Mouse (Mus musculus): Measurements from ENCODE around the gene Mgll.

Mgll gene

GRCm38 (mm10) chr6:88844901-88845565, 120.8 kb downstream of the Mgll start:
- no peak for DNase-seq (ENCODE audit: low spot score)

GRCm38 (mm10) chr6:88847571-88847970, 123.4 kb downstream of the Mgll start:
- no peak for DNase-seq (ENCODE audit: low spot score)

GRCm38 (mm10) chr6:88849270-88849669, 125.1 kb downstream of the Mgll start:
- no peak for DNase-seq (ENCODE audit: low spot score)

DNA sequence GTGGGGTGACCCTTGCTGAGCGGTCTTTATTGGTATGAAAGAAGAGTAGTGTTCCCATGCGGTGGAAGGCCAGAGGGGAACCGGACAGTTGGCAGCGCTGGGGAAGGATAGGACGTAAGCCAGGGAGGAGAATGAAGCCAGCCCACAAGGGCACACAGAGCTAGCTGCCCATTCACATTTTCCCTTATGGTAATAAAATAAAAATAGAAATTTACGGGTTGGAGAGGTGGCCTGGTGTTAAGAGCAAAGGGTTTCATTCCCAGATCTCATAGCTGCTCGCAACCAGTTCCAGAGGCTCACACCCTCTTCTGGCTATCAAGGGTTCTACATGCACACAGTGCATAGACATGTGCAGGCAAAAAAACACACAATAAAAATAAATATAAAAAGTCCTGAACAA, 125.8 kb downstream of the Mgll start:
- DNase-seq (ENCODE audit: low spot score): no peak

- DNase-seq (ENCODE audit: low spot score): no peak
These were observed 130.3 kb downstream of the Mgll start for GRCm38 (mm10) chr6:88854509-88854908.

GRCm38 (mm10) chr6:88855636-88856035, 131.4 kb downstream of the Mgll start:
- DNase-seq (ENCODE audit: low spot score): peak; percentile 58

DNA sequence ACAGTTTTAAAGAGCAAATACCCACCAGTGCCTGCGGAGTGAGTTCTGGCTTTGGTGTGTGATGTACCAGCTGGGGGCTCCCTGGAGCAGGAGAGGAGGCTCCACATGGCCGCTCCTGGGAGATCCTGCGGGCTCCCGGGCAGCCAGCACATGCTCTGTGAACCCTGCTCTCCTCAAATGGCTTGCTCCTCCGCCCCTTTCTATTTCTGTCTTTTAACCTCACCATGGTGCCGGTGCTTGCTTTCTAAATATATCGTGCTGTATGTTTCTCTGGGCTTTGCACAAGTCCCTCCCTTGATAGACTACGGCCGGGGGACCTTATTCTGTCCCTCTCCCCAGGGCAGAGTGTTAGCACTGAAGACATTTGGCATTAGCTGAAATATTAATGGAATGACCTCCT, 133.0 kb downstream of the Mgll start:
- DNase-seq (ENCODE audit: low spot score): no peak

DNA sequence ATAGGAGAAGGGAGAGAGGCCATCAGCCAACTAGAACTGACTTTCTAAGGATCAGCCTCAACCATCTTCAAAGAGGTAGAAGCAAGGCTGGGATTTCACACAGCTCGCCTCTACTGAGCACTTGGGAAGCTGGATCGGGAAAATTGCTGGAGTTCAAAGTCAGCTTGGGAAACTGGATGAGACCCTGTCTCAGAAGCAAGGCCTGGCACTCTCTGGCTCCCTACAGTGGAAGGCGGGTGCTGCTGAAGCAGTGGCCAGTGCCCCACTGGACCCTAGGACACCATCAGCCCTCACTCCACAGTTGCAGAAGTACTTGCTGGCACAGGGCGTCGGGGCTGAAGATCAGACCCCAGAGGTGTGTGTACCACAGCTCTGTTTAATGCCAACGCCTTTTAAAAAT, 133.6 kb downstream of the Mgll start:
- DNase-seq (ENCODE audit: low spot score): no peak

DNA sequence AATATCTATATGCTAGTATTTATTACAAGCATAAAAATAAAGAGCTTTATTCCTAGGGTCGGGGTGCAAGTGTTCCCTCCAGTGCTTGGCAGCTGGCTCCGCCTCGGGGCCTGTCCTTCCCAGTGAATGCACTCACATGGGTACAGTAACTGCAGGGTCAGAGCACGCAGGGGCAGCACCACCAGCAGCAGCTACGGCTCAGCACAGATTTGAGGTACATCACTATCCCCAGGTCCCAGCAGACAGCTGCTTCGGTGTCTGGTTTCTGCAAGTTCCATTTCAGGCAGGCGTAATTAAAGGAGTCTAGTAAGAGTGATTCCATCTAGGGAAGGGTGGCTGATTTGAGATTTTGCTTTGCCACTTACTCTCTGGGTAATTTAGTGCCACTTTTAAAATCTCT, 134.1 kb downstream of the Mgll start:
- no peak for DNase-seq (ENCODE audit: low spot score)

- DNase-seq (ENCODE audit: low spot score): peak; percentile 18
These were observed 136.7 kb downstream of the Mgll start for GRCm38 (mm10) chr6:88860914-88861313.

DNA sequence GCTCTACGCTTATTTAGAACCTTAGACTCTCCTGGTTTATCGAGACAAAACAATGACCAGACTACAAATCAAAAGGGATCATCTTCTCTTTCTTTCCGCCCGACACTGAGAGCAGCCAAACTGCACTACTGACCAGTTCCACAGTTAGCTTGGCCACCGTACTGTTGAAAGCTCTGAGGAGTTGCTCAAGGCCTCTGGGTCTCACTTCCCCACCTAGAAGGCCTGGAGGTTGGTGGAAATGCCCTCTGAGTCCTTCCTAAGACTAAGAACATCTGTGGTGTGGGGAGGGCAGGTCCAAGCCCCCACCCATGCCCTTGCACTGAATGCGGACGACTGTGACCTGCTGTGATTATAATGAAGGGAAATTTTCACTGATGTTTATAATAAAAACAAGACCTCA, 141.5 kb downstream of the Mgll start:
- DNase-seq (ENCODE audit: low spot score): no peak

GRCm38 (mm10) chr6:88869459-88869858, 145.2 kb downstream of the Mgll start:
- no peak for DNase-seq (ENCODE audit: low spot score)

DNA sequence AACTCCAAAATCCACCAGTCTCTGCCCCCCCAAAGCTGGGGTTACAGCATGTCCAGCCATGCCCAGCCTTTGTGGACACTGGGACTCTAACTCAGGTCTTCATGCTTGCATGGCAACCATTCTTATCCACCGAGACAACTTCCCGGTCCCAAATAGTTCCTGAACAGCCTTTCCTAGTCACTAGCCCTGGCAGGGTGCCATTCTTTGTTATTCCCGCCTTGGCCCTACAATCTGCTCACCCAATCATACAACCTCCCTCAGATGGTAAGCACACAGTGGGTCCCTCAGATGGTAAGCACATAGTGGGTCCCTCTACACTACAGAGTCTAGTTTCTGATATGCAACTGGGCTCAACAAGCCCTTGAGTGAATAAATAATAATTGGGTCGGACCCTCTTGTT, 146.4 kb downstream of the Mgll start:
- DNase-seq (ENCODE audit: low spot score): no peak

DNA sequence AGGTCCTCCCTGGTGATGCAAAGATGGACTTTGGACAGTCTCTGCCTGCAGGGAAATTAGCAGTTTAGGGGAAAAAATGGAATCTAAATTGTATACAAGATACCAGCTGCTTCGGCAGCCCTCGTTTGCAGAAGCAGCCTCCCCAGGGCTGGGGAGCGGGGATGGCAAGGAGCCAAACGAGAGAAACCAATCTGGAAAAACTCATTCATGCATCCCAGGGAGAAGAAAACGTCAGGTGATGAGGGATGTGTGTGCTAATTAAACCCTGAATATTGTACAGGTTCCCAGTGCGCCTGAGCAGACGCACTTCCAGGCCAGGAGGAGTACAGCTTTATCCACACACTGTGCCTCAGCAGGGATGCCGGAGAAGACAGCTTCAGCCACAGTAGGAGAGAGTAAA, 147.3 kb downstream of the Mgll start:
- no peak for DNase-seq (ENCODE audit: low spot score)

- DNase-seq (ENCODE audit: low spot score): no peak
These were observed 148.6 kb downstream of the Mgll start for GRCm38 (mm10) chr6:88872811-88873210.

GRCm38 (mm10) chr6:88873965-88874867, 150.0 kb downstream of the Mgll start:
- no peak for DNase-seq (ENCODE audit: low spot score)

GRCm38 (mm10) chr6:88874868-88875508, 150.8 kb downstream of the Mgll start, which contains the start of gene Podxl2:
Gene Podxl2 (minus strand): TSS chr6:88875044.
- no peak for DNase-seq (ENCODE audit: low spot score)

Data from T-cell, adult 2 months (primary cell).